Mouse (Mus musculus): ENCODE measurements around the gene A530016L24Rik. TPM values are rescaled to one million over a fixed set of nuclear protein-coding genes. Genes with fewer than 3 reads are reported as not detected.

A530016L24Rik gene
- polyA plus RNA-seq, 3 experiments from 2014 or later, result not detected

Other genes starting within 250 kb of the A530016L24Rik start
- not detected for gene Tmem179, start 27.3 kb downstream of the A530016L24Rik start, polyA plus RNA-seq (2017; shearing (Covaris generic))
- gene Inf2, start 99.3 kb downstream of the A530016L24Rik start, polyA plus RNA-seq (2017; shearing (Covaris generic)), result 10 to 100 TPM in 2 of 3 experiments, 1 to 10 TPM in 1; 9.8 to 12.8 (median 11.9) TPM
- gene Adssl1, start 130.6 kb downstream of the A530016L24Rik start, polyA plus RNA-seq (2017; shearing (Covaris generic)), result 1 to 10 TPM in 2 of 3 experiments, under 1 TPM in 1; 0.99 to 1.9 (median 1.6) TPM
- gene Siva1, start 155.2 kb downstream of the A530016L24Rik start, polyA plus RNA-seq (2017; shearing (Covaris generic)), result 10 to 100 TPM; 34.6 to 68.7 (median 39.4) TPM
- gene Akt1, start 185.4 kb downstream of the A530016L24Rik start, polyA plus RNA-seq (2017; shearing (Covaris generic)), result 10 to 100 TPM; 20.2 to 26.3 (median 21.0) TPM
- 1 to 10 TPM; 3.7 to 4.3 (median 3.8) TPM for gene Zbtb42, start 189.4 kb downstream of the A530016L24Rik start, polyA plus RNA-seq (2017; shearing (Covaris generic))
- gene Cep170b, start 231.0 kb downstream of the A530016L24Rik start, polyA plus RNA-seq (2017; shearing (Covaris generic)), result 1 to 10 TPM; 2.4 to 5.1 (median 4.1) TPM

Measured in inflammation-experienced regulatory T-cells, adult 6 months (primary cell).